Mouse (Mus musculus) NIH3T3 (cell line): ENCODE results near the gene Gstcd.

ENCODE experiments used
- DNase-seq: peaks from one replicate; pipeline ENCODE4 v3.0.0-alpha.2; 2012; ENCODE audit warnings: low read depth

Gstcd gene

GRCm38 (mm10) chr3:133026977-133027376, 64.9 kb downstream of the Gstcd start:
- no peak for DNase-seq

GRCm38 (mm10) chr3:133007250-133007649, 84.6 kb downstream of the Gstcd start:
- no peak for DNase-seq

- no peak for DNase-seq
Measured at GRCm38 (mm10) chr3:132996299-132996698, 95.5 kb downstream of the Gstcd start.

- no peak for DNase-seq
Measured at GRCm38 (mm10) chr3:132995904-132996267, 95.9 kb downstream of the Gstcd start.

- no peak for DNase-seq
Measured at GRCm38 (mm10) chr3:132995172-132995903, 96.5 kb downstream of the Gstcd start.

GRCm38 (mm10) chr3:132986188-132986587, 105.6 kb downstream of the Gstcd start:
- DNase-seq = no peak

GRCm38 (mm10) chr3:132983845-132984485, 107.9 kb downstream of the Gstcd start:
- DNase-seq = peak; percentile 65

- no peak for DNase-seq
Measured at GRCm38 (mm10) chr3:132981968-132982367, 109.9 kb downstream of the Gstcd start.

GRCm38 (mm10) chr3:132979781-132980461, 111.9 kb downstream of the Gstcd start:
- DNase-seq = no peak

GRCm38 (mm10) chr3:132966255-132966654, 125.6 kb downstream of the Gstcd start:
- DNase-seq = no peak

- peak; percentile 28 for DNase-seq
Measured at GRCm38 (mm10) chr3:132964715-132965507, 126.9 kb downstream of the Gstcd start.

GRCm38 (mm10) chr3:132962631-132963361, 129.0 kb downstream of the Gstcd start:
- no peak for DNase-seq

GRCm38 (mm10) chr3:132950529-132950880, 141.3 kb downstream of the Gstcd start:
- no peak for DNase-seq

GRCm38 (mm10) chr3:132949791-132950528, 141.9 kb downstream of the Gstcd start, which contains the start of gene Npnt:
Gene Npnt (minus strand): TSS chr3:132950291.
- peak; percentile 49 for DNase-seq

- DNase-seq = peak; percentile 54
Measured at GRCm38 (mm10) chr3:132949380-132949790, 142.4 kb downstream of the Gstcd start.

- peak; percentile 68 for DNase-seq
Measured at GRCm38 (mm10) chr3:132948298-132948795, 143.5 kb downstream of the Gstcd start.

- no peak for DNase-seq
Measured at GRCm38 (mm10) chr3:132946086-132946485, 145.7 kb downstream of the Gstcd start.

GRCm38 (mm10) chr3:132945669-132946068, 146.2 kb downstream of the Gstcd start:
- DNase-seq = no peak

- no peak for DNase-seq
Measured at GRCm38 (mm10) chr3:132944609-132945008, 147.2 kb downstream of the Gstcd start.

- no peak for DNase-seq
Measured at GRCm38 (mm10) chr3:132944193-132944592, 147.6 kb downstream of the Gstcd start.

GRCm38 (mm10) chr3:132942778-132943177, 149.1 kb downstream of the Gstcd start:
- no peak for DNase-seq
